Mouse (Mus musculus) testis, adult 10 weeks (tissue): ENCODE results near the gene Flrt3. TPM values are rescaled to one million over a fixed set of nuclear protein-coding genes. Genes with fewer than 3 reads are reported as not detected.

Experiments
- polyA plus RNA-seq: library from polyadenylated mRNA; stranded (reverse); fragments of 350-450 nt; fragmentation: Illumina TruSeq; extraction: RNeasy Lipid Tissue Mini Kit (QIAGEN cat#74804); gene quantifications from one replicate; pipeline ENCODE4 v1.2.3, GENCODE M21; 2014; ENCODE audit warnings: low read depth, low replicate concordance

Gene Flrt3
- 2.2 TPM for polyA plus RNA-seq

GRCm38 (mm10) chr2:140670963-140671702 is at the start of gene Flrt3:
TSS of gene Flrt3 (minus strand) at chr2:140671469.

